Mouse (Mus musculus): ENCODE measurements around the gene Lancl1. TPM values are rescaled to one million over a fixed set of nuclear protein-coding genes. Genes with fewer than 3 reads are reported as not detected.

Lancl1 gene
- 80.4 and 86.6 TPM in 2 replicates for polyA plus RNA-seq (2012; rRNA removed; ENCODE audit: low replicate concordance)

DNA sequence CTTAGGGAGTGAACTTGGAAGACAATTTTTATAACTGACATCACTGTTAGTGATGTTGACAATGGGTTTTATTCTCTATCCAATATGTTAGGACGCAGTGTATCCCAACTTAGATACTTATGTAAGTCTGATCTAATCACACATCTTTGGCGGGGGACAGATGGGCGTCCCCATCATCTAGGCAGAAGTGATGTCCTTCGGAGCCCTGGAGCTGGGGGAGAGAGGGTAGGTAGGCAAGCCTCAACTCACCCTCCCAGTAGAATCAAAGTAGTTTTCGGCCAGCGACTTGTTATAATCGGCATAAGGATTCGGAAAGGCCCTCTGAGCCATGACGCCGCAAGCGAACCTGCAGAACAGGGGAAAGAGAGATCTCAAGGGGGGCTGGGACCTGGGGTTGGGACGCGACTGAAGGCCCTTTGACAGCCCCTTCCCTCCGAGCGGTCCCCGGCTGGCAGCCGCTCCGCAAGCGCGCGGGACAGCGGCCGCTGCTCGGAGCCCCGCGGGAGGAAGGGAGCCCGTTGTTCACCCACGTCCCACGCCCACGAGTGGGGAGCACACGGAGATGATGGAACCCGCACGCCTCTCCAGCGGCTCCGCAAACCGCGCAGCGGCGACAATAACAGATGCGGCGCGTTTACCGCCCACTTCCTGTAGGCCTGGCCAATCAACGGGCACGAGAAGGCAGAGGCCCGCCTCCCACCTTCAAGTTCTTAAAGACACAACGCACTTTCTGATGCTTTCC is at the start of gene Lancl1:
Gene Lancl1 (minus strand): TSS at position 627 of the 742 bp plus-strand sequence.

Other genes with a start within 250 kb of the Lancl1 start
- 2.8 and 4.6 TPM in 2 replicates for gene Kansl1l, start 221.3 kb downstream of the Lancl1 start, polyA plus RNA-seq (2012; rRNA removed; ENCODE audit: low replicate concordance)
- 80.9 and 158 TPM in 2 replicates for gene Acadl, start 175.6 kb downstream of the Lancl1 start, polyA plus RNA-seq (2012; rRNA removed; ENCODE audit: low replicate concordance)
- 13.0 and 30.2 TPM in 2 replicates for gene Myl1, start 93.5 kb downstream of the Lancl1 start, polyA plus RNA-seq (2012; rRNA removed; ENCODE audit: low replicate concordance)
- 0.03 and 0.24 TPM in 2 replicates for gene Cps1, start 84.2 kb upstream of the Lancl1 start, polyA plus RNA-seq (2012; rRNA removed; ENCODE audit: low replicate concordance)

All from subcutaneous adipose tissue, adult 2 months (tissue).